Mouse (Mus musculus): ENCODE measurements around the gene Fam173a.

DNA sequence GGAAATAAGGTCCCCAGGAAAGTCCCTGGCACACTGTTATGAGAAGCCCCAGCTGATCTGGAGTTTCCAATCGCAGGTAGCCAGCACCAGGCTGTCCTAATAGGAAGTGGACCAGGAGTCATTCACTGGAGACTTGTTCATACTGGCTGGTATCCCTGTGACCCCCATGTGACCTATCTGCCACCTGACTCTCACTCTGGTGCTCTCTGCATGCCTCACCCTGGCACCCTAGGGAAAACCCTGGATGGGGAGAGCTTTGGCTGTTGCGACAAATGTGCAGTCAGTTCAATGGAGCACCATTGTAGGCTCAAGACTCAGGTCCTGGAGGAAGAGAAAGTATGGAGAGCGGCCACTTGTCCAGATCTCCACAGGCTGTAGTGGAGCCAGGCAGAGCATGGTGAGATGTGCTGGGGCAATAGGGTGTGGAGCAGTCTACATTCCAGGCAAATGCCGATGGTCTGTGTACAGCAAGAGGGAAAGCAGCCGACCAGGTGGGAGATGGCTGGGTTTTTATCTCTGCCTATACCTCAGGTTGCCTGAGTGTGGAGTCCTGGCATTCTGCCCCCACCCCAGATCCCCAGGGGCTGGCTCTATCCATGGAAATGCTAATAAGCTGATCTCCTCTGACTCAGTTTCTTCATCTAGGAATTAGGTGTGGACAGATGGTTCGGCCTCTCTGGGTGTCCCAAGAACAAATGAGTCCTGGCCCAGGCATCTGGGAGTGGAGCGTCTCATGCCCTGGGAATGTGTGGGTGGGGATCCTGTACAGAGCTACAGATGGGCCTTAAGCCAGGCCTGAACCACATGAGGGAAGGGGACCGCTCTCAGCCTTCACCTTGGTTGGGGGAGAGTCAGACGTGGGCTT, 36.1 kb downstream of the Fam173a start:
- no peak for TF ChIP-seq CTCF (IDR thresholded peaks at IDR 0.05; ENCODE audit: insufficient read depth, low read length)
- TF ChIP-seq POLR2A (IDR thresholded peaks at IDR 0.05; ENCODE audit: borderline replicate concordance, extremely low read depth, low read depth, low read length) = no peak
